Mouse (Mus musculus): ENCODE data around the gene 2900026A02Rik. TPM values are rescaled to one million over a fixed set of nuclear protein-coding genes. Genes with fewer than 3 reads are reported as not detected.
A peak's percentile ranks its signal among the peaks of the same experiment; 100 is the strongest.
"Not testable (repeated sequence)": the region's sequence is repeated elsewhere in the genome, so short reads cannot be mapped to it uniquely, and the experiment has no call there.

2900026A02Rik gene
- polyA plus RNA-seq, 1 experiment from 2014 or later = 4.4 TPM

DNA sequence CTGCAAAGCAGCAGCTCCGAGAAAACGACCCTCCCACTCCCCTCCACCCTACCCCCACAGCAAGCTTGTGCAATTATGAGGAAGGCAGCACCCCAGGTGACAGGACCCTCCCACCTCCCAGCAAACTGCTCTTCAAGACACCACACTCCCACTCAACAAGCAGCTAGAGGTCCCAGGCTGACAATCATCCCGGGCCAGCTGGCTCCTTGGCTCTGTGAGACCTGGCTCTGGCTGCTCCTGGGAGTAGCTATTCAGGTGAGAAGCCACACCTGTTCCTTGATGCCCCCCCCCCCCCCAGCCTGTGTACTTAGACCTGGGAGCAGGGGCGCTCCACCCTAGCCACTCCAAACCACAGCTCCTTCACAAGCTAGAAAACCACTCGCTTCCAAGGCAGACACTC lies 107.9 kb downstream of the 2900026A02Rik start:
- H3K4me2 ChIP-seq (replicated peaks) = no peak overlapping the region
- no peaks in the 10 kb centered on the region for H3K9me3 ChIP-seq
- WGBS = 43% methylated on average over 5 of the region's 5 CpGs
- no peak for ATAC-seq (replicated peaks)
- H3K4me3 ChIP-seq = no peak overlapping the region
- peaks cover 22% of the 10 kb centered on the region for H3K4me1 ChIP-seq
- H3K27ac ChIP-seq (replicated peaks) = no peak overlapping the region
- no peaks in the 10 kb centered on the region for H3K27me3 ChIP-seq
- H3K36me3 ChIP-seq = no peaks in the 10 kb centered on the region
- H3K9ac ChIP-seq (replicated peaks) = no peak overlapping the region

DNA sequence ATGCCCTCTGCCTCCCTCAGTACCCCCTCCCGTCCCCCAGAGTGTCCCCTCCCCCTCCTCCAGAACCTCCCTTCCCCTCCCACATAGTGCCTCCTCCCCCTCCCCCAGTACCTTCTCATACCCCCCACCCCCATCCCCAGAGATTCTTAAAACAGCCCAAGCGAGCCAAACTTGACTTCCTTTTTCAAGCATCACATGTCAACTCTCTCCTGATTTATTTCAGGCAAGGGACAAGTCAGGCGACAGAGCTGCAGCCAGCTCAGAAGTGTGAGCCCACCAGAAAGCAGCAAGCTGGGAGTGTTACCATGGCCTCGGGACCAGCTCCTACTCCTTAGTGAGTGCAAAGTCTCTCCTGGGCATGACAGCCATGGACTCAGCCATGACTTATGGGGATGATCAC lies 109.7 kb downstream of the 2900026A02Rik start:
- Histone ChIP-seq H3K27ac (replicated peaks) (0 out of 2 replicates have a peak overlapping the region, but pooled peaks have one; percentile 60), H3K27me3 (no peaks in the 10 kb centered on the region), H3K9me3 (no peaks in the 10 kb centered on the region), H3K4me1 (peaks cover 16% of the 10 kb centered on the region), H3K4me3 (no peak overlapping the region), H3K4me2 (replicated peaks) (no peak overlapping the region), H3K9ac (replicated peaks) (no peak overlapping the region), H3K36me3 (no peaks in the 10 kb centered on the region)
- ATAC-seq (replicated peaks) = no peak
- WGBS = 20% methylated on average over 4 of the region's 4 CpGs

DNA sequence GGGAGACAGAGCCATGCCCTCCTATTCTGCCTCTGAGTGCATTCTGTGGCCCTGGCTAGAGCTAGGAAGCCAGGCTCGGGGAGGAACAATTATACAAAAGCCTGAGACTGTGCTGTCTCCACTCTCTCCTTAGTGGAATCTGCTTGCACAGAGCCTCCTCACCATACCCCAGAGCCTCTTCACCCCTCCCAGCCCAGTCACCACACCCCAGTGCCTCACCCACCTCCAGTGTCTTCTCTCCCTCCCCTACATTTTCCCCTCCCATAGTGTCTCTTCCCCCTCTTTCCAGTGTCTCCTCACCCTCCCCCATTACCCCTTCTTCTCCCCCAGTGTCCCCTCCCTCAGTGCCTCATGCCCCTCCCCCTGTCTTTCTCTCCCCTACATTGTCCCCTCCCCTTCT lies 110.1 kb downstream of the 2900026A02Rik start:
- Histone ChIP-seq H3K27ac (replicated peaks) (peak overlapping the region; percentile 60), H3K4me1 (peaks cover 16% of the 10 kb centered on the region), H3K27me3 (no peaks in the 10 kb centered on the region), H3K36me3 (no peaks in the 10 kb centered on the region), H3K9ac (replicated peaks) (no peak overlapping the region), H3K9me3 (no peaks in the 10 kb centered on the region), H3K4me2 (replicated peaks) (no peak overlapping the region), H3K4me3 (no peak overlapping the region)
- WGBS = 0% methylated on average over 1 of the region's 1 CpGs
- no peak; the same call in 1 of the 2 replicates for ATAC-seq (replicated peaks)

DNA sequence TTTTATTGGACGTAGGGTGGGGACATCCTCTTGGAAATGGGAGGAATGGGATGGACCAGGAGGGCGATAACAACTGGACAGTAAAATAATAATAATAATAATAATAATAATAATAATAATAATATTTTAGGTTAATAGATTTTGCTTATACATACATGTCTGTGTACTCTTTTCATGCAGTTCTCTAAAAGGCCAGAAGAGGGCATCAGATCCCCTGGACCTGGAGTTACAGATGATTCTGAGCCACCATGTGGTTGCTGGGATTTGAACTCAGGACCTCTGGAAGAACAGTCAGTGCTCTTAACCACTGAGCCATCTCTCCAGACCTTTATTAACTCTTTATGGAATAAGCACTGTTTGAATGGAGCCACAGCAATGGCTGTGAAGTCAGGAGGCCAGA lies 111.4 kb downstream of the 2900026A02Rik start:
- H3K4me1 ChIP-seq = peaks cover 16% of the 10 kb centered on the region
- not testable (repeated sequence) for H3K36me3 ChIP-seq; H3K4me2 ChIP-seq (replicated peaks); H3K27ac ChIP-seq (replicated peaks); ATAC-seq (replicated peaks); H3K9ac ChIP-seq (replicated peaks); H3K4me3 ChIP-seq; H3K9me3 ChIP-seq; H3K27me3 ChIP-seq
- 91% methylated on average over 2 of the region's 2 CpGs for WGBS

DNA sequence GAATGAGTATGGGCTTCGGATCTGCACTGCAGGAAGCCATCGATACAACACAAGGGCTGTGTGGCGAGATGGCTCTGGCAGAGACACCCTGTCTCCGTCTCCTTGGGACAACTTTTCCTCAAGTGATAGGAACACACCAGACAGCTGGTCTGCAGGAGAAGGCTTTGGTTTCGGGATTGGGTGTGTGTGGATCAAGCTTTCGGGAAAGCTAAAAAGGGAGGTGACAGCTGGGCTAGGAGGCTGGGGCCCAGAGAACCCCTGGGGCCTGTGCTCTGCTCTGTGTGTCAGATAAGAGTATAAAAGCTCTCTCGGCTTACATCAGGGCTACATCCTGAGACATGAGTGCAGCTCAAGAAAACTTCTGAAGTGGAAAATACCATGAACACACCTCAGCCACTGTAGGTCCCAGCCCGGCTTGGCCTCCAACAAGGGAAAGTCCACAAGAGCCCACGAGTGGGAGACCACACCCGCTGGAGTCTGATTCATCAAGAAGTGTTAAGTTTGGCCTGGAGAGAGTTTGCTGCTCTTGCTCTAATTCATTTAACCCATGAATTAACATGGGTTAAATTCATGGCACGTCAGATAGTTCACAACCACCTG lies 112.8 kb downstream of the 2900026A02Rik start:
- no peak overlapping the region for H3K4me3 ChIP-seq
- H3K4me1 ChIP-seq = peaks cover 8% of the 10 kb centered on the region
- H3K4me2 ChIP-seq (replicated peaks) = no peak overlapping the region
- ATAC-seq (replicated peaks) = no peak
- H3K27ac ChIP-seq (replicated peaks) = no peak overlapping the region
- WGBS = 79% methylated on average over 11 of the region's 11 CpGs
- H3K9me3 ChIP-seq = no peaks in the 10 kb centered on the region
- no peak overlapping the region for H3K9ac ChIP-seq (replicated peaks)
- no peaks in the 10 kb centered on the region for H3K27me3 ChIP-seq
- H3K36me3 ChIP-seq = no peaks in the 10 kb centered on the region

DNA sequence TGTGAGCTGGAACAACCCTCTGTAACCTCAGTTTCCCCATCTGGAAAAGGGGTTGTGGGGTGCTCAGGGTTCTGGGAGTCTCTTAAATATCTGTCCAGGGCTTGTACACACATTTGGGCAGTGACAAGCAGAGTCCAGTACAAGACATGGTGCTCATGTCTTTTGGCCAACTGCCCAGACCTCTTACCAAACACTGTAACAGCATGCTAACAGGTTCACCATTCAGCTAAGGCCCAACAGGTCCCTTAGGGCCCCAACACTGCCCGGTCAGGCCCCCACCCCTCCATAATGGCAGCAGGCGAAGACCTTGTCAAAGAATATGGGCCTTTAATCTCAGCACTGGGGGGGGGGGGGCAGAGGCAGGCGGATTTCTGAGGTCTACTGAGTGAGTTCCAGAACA lies 113.3 kb downstream of the 2900026A02Rik start:
- Histone ChIP-seq H3K4me2 (replicated peaks) (no peak overlapping the region), H3K9ac (replicated peaks) (no peak overlapping the region), H3K9me3 (no peaks in the 10 kb centered on the region), H3K36me3 (no peaks in the 10 kb centered on the region), H3K4me3 (no peak overlapping the region), H3K27ac (replicated peaks) (no peak overlapping the region), H3K4me1 (peaks cover 6% of the 10 kb centered on the region), H3K27me3 (no peaks in the 10 kb centered on the region)
- no peak for ATAC-seq (replicated peaks)
- WGBS = 35% methylated on average over 3 of the region's 3 CpGs

DNA sequence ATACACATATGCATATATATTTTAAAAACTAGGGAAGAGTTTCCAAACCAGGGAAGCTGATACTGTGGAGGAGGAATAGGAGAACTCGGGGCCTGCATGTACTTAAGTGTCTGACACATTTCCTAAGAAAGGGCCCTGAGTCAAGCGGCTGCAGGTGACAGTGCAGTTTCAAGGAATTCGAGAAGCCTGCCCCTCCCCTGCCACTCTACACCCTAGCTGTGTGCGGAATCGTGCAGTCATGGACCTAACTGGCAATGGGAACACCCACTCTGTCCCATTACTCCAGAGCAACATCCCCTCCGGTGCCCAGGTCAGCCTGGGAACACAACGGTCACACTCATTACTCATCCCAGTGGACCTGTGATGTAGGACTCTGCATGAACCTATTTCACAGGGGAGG lies 114.4 kb downstream of the 2900026A02Rik start:
- no peak overlapping the region for H3K9ac ChIP-seq (replicated peaks)
- no peaks in the 10 kb centered on the region for H3K36me3 ChIP-seq
- ATAC-seq (replicated peaks) = no peak
- H3K9me3 ChIP-seq = no peaks in the 10 kb centered on the region
- no peaks in the 10 kb centered on the region for H3K27me3 ChIP-seq
- H3K4me2 ChIP-seq (replicated peaks) = no peak overlapping the region
- H3K27ac ChIP-seq (replicated peaks) = no peak overlapping the region
- WGBS = 85% methylated on average over 7 of the region's 7 CpGs
- H3K4me1 ChIP-seq = peaks cover 11% of the 10 kb centered on the region
- no peak overlapping the region for H3K4me3 ChIP-seq

DNA sequence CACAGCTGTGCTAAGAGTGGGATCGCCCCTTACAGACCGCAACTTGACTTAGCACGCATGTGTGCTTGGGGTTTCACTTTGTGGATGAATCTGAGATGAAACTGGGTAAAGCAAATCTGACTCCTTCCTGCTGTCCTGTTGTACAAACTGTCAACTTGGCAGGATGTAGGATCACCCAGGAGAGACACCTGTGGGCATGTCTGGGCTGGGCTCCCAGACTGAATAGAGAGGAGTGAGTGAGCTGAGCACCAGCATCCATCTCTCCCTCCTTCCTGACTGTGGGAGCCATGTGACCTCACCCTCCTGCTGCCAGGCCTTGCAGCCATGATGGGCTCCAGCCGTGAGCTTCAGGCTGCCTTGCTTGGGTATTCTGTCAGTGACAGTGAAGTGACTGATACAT lies 115.6 kb downstream of the 2900026A02Rik start:
- ATAC-seq (replicated peaks) = no peak
- no peak overlapping the region for H3K4me2 ChIP-seq (replicated peaks)
- no peak overlapping the region for H3K9ac ChIP-seq (replicated peaks)
- WGBS = 91% methylated on average over 4 of the region's 4 CpGs
- H3K4me3 ChIP-seq = no peak overlapping the region
- 0 out of 2 replicates have a peak, but pooled peaks cover 7% of the 10 kb centered on the region for H3K4me1 ChIP-seq
- H3K36me3 ChIP-seq = no peaks in the 10 kb centered on the region
- no peaks in the 10 kb centered on the region for H3K9me3 ChIP-seq
- H3K27me3 ChIP-seq = no peaks in the 10 kb centered on the region
- no peak overlapping the region for H3K27ac ChIP-seq (replicated peaks)

DNA sequence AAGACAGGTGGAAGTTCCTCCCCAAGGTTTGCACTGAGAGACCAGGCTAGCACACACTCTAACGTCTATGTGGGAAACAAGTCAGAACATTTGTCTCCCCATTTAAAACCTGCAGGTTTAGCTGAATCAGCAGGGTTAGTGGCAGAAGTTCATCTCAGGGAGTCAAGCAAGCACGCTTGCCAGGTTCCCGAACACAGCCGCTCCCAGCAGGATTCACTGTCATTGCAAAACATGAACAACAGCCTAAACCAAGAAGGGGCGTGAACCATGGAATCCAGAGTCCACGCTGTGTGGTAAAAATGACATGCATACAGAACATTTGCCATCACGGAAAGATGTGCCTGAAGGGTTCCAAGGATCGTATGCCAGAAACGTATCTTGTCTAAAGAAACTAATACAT lies 116.0 kb downstream of the 2900026A02Rik start:
- H3K4me3 ChIP-seq = no peak overlapping the region
- H3K4me1 ChIP-seq = 0 out of 2 replicates have a peak, but pooled peaks cover 7% of the 10 kb centered on the region
- H3K9ac ChIP-seq (replicated peaks) = no peak overlapping the region
- no peak overlapping the region for H3K27ac ChIP-seq (replicated peaks)
- ATAC-seq (replicated peaks) = no peak
- no peaks in the 10 kb centered on the region for H3K27me3 ChIP-seq
- H3K9me3 ChIP-seq = no peaks in the 10 kb centered on the region
- WGBS = 80% methylated on average over 9 of the region's 9 CpGs
- H3K36me3 ChIP-seq = no peaks in the 10 kb centered on the region
- H3K4me2 ChIP-seq (replicated peaks) = no peak overlapping the region

DNA sequence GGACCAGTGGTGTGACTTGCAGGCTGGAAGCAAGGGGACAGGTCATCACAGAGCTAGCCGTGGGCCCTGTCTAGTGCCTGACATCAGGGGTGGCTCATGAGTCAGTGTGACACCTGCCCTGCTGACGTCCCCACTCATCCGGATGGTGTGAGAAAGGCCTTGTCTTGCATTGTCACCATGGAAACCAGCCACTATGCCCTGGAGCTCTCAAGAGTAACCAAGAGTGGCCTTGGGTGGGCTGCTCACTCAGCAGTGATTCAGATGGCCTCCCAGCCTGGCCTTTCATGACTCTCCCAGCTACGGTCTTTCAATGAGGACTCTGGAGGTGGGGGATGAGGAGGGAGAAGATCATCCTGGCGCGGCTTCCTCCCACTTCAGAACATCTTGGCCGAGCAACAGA lies 118.6 kb downstream of the 2900026A02Rik start:
- H3K27ac ChIP-seq (replicated peaks) = no peak overlapping the region
- 31% methylated on average over 7 of the region's 7 CpGs for WGBS

DNA sequence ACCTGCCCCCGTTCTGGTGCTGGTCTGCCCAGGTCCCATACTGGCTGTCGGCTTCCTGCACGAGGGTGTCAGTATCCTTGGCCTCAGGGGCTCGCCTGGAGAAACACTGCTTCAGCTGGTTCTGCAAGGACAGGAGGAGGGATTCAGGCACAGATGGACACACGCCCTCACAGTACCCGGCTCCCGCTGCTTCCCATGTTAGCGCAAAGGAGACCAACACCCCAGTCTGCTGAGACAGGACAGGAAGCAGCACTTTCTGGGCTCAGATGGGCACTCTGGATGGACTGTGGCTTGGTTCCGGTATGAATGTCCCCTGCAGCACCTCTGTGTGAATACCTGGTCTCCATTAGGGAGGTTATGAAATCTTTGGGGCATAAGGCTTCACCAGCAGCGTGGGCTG lies 119.6 kb downstream of the 2900026A02Rik start:
- Histone ChIP-seq H3K27me3 (no peaks in the 10 kb centered on the region), H3K9ac (replicated peaks) (no peak overlapping the region), H3K9me3 (no peaks in the 10 kb centered on the region), H3K4me1 (0 out of 2 replicates have a peak, but pooled peaks cover 7% of the 10 kb centered on the region), H3K4me2 (replicated peaks) (no peak overlapping the region), H3K36me3 (no peaks in the 10 kb centered on the region), H3K4me3 (no peak overlapping the region), H3K27ac (replicated peaks) (no peak overlapping the region)
- 87% methylated on average over 10 of the region's 10 CpGs for WGBS
- no peak for ATAC-seq (replicated peaks)

More for the DNA sequence above, 118.6 kb downstream of the 2900026A02Rik start:
- Histone ChIP-seq H3K4me1 (0 out of 2 replicates have a peak, but pooled peaks cover 7% of the 10 kb centered on the region), H3K36me3 (no peaks in the 10 kb centered on the region), H3K27me3 (no peaks in the 10 kb centered on the region), H3K9me3 (no peaks in the 10 kb centered on the region), H3K4me2 (replicated peaks) (no peak overlapping the region), H3K9ac (replicated peaks) (no peak overlapping the region), H3K4me3 (no peak overlapping the region)
- no peak for ATAC-seq (replicated peaks)

DNA sequence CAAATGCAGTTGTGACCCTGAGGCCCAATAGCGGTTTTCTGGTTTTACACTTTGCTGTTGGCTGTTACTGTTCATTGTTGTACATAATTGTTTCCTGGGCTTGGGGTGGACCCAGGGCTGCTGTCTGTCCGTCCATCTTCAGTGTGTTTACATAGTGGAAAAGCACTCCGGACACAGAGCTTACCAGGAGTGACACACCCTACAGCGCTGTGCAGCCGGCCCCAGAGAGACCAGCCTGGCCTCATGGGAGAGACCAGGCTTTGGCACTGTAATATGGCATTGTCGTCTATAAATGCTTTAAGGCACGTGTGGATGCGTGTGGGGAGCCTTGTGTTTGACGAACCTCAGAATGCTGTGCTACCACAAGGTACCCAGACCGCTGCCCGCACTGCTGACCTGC lies 120.6 kb downstream of the 2900026A02Rik start:
- Histone ChIP-seq H3K9me3 (no peaks in the 10 kb centered on the region), H3K27me3 (no peaks in the 10 kb centered on the region), H3K4me3 (no peak overlapping the region), H3K9ac (replicated peaks) (no peak overlapping the region), H3K36me3 (no peaks in the 10 kb centered on the region), H3K4me2 (replicated peaks) (no peak overlapping the region), H3K4me1 (0 out of 2 replicates have a peak, but pooled peaks cover 7% of the 10 kb centered on the region), H3K27ac (replicated peaks) (no peak overlapping the region)
- ATAC-seq (replicated peaks) = no peak
- 86% methylated on average over 11 of the region's 11 CpGs for WGBS

DNA sequence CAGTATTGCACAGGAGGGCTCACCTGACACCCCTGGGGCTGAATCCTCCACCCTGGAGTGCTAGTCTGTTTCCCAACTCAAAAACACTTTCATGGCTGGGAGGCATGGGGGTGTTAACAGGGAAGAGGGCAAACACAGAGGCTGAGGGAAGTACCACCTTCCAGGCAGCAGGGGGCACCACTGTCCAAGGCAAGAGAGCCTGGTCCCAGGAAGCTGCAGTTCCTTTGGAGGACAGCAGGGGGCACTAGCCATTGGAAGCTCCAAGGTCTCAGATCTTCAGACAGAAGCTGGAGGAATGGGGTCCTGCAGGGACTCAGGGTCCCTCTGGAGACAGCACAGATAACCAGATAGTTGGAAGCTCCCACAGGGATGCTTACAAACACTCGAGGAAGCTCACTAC lies 121.5 kb downstream of the 2900026A02Rik start:
- no peak overlapping the region for H3K27ac ChIP-seq (replicated peaks)
- no peak overlapping the region for H3K4me3 ChIP-seq
- no peak overlapping the region for H3K4me2 ChIP-seq (replicated peaks)
- no peaks in the 10 kb centered on the region for H3K36me3 ChIP-seq
- H3K9ac ChIP-seq (replicated peaks) = no peak overlapping the region
- no peaks in the 10 kb centered on the region for H3K9me3 ChIP-seq
- no peaks in the 10 kb centered on the region for H3K27me3 ChIP-seq
- peak; percentile 57 for ATAC-seq (replicated peaks)
- 0 out of 2 replicates have a peak, but pooled peaks cover 7% of the 10 kb centered on the region for H3K4me1 ChIP-seq
- 17% methylated on average over 1 of the region's 1 CpGs for WGBS

Measured in forebrain, embryonic 15.5 days (tissue).